Mouse (Mus musculus): ENCODE data around the gene Efna4. TPM values are rescaled to one million over a fixed set of nuclear protein-coding genes. Genes with fewer than 3 reads are reported as not detected.

Gene Efna4
- total RNA-seq, 1 experiment from 2014 or later, result not detected

DNA sequence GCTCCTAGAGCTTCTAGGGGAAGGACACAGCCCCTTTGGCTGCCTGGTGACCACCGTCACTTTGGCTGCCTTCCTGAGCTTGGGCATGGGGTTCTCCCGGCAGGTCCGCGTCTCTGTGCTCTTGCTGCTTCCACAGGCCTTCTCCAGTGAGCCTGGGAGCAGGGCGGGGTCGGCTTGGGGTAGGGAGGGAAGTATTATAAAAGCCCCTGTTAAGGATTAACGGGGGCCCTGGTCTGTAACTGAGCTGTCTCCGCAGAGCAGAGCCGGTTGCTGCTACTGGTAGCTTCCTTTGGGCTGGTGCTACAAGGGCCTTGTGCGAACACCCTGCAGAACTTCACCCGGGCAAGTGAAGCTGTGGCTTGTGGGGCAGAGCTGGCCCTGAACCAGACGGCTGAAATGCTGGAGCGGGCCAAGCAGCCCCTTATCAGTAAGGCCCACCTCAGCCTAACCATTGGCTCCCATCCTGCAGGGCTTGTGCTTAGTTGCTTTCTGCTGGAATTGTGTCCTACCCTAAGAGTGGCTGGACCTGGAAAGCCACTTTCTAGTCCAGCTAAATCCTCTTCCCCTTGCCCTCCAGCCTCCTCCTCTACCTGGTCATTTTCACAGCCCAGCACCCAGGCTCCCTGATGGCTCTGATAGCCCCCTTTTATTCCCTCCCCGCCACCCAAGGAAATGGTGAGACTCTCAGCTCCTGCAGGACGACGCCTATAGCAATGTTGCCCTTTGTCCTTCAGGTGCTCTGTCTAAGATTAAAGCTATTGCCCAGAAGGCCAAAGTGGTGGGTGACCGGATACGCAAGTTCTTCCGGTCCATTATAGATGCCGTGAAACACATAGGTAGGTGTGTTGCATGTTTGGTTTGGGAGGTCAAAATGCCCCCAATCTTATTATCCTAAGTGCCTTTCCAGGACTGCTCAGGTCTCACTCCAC lies 27.9 kb upstream of the Efna4 start:
- ATAC-seq (ENCODE audit: extremely low read depth, insufficient number of reproducible peaks, low FRiP score, poor library complexity, severe bottlenecking), result no peak

DNA sequence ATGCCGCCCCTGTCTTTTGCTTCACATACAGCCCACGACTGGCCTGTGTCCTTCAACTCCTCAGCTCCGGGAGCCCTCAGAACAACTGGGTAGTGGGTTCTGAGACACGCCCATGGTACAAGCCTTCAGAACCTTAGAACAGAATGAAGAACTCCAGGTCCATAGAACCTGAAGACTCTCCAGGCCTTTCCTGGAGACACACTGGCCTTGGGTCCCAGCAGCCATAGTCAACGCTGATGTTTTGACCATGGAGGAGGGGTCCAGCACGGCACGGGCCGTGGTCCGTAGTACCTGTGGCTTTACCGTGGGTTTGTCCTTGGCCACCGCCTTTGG lies 27.3 kb upstream of the Efna4 start, which contains the start of gene Dcst1:
Gene Dcst1, minus strand, starts transcription at position 101 of the 333 bp plus-strand sequence.
- no peak for ATAC-seq (ENCODE audit: extremely low read depth, insufficient number of reproducible peaks, low FRiP score, poor library complexity, severe bottlenecking)

DNA sequence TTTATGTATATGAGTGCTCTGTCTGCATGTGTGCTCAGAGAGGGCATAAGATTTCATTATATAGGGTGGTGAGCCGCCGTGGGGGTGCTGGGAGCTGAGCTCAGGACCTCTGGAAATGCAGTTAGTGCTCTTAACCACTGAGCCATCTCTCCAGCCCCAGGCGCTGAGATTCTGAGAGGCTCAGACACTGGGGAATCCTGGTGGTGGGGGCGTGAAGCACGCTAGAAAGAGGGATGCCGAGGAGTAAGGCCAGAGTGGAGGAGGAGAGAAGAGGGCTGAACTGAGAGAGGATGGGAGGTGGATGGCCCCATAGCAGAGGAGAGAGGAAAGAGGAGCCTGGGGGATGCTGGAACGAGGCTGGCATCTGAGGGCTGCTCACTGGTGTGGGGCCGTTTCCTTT lies 26.8 kb upstream of the Efna4 start:
- no peak for ATAC-seq (ENCODE audit: extremely low read depth, insufficient number of reproducible peaks, low FRiP score, poor library complexity, severe bottlenecking)

DNA sequence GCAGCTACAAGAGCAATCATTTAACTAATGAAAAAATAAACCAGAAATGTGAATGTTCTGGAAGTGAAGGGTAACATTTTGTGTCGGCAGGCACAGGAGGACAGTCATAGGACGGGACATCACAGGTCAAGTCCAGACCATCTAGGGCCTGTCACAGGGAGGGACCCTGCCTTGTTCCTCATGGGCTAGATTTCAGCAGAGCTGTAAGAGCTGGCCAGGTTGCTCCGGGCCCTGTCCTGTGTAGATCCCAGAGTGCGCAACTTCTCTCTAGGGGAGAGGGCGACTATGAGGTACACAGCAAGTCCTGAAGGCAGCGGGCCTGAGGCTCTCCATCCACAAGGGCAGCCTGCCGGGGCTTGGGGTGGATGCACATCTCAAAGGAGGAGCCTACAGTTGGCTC lies 23.8 kb upstream of the Efna4 start, which contains the start of gene Dcst2:
Gene Dcst2, plus strand, starts transcription at position 301 of the 400 bp plus-strand sequence.
- no peak for ATAC-seq (ENCODE audit: extremely low read depth, insufficient number of reproducible peaks, low FRiP score, poor library complexity, severe bottlenecking)

DNA sequence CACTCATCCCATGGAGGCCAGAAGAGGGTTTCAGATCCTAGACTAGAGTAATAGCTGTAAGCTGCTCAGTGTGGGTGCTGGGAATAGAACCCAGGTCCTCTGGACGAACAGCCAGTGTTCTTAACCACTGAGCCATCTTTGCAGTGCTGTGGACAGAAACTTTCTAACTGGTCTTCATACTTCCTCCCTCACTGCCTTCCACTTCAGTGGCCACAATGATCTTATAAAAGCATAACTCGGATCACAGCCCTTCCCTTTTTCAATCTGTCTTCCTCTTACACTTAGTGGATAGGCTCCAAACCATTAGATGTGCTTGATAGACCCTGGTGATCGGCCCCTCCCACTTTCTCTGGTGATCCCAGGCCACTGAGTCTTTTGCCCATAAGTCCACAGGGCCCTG lies 22.4 kb upstream of the Efna4 start:
- ATAC-seq (ENCODE audit: extremely low read depth, insufficient number of reproducible peaks, low FRiP score, poor library complexity, severe bottlenecking), result no peak

DNA sequence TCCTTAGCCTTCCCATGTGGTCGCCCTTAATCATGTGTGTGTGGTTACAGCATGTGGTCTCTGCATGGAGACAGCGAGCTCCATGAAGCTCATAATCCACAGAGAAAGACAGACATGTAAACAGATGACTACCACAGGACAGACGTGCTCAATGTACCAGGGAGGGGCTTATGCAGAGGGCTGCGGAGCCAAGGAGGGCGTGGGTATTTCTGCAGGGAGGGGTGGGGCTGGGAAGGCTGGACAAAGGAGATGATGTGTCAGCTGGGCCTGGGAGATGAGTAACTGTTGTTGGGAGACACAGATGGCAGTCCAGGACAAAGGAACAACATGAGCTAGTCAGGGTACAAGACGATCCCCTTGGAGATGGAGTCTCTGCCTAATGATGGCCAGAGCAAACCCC lies 21.8 kb upstream of the Efna4 start:
- ATAC-seq (ENCODE audit: extremely low read depth, insufficient number of reproducible peaks, low FRiP score, poor library complexity, severe bottlenecking), result no peak

DNA sequence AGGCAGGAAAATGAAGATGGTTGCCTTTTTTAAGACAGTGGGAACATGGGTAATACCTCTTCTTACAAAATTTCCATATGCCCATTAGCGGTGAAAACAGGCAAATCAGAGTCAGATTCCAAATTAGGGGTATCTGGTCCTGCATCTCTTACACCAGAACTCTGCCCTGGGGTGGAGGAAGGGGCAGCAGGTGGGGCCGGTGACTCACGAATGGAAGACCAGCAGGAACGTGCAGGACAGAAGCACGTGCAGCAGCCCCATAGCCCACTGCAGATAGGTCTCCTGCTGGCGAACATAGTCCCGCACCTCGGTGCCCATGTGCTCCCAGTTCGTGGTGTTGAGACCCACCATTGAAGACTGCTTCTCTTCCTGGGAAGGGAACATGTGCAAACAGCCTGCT lies 18.2 kb upstream of the Efna4 start:
- ATAC-seq (ENCODE audit: extremely low read depth, insufficient number of reproducible peaks, low FRiP score, poor library complexity, severe bottlenecking), result no peak

DNA sequence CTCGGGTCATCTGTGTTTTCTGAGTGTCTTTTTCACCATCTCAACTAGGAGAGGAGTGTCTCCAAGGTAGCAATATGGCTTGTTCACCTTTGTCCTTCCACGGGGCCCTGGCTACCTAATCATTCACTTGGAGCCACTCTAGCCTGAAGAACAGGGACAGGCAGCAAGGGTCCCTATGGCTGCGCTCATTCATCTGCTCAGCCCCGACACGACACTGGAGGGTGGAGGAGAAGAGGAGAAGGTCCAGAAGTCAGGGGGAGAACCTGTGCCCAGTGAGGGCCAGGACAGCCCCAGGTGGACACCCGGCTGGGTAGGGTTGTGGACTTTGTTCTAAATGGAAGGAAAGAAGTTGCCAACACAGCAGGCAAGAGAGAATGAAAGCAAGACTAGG lies 17.7 kb upstream of the Efna4 start:
- ATAC-seq (ENCODE audit: extremely low read depth, insufficient number of reproducible peaks, low FRiP score, poor library complexity, severe bottlenecking), result no peak

DNA sequence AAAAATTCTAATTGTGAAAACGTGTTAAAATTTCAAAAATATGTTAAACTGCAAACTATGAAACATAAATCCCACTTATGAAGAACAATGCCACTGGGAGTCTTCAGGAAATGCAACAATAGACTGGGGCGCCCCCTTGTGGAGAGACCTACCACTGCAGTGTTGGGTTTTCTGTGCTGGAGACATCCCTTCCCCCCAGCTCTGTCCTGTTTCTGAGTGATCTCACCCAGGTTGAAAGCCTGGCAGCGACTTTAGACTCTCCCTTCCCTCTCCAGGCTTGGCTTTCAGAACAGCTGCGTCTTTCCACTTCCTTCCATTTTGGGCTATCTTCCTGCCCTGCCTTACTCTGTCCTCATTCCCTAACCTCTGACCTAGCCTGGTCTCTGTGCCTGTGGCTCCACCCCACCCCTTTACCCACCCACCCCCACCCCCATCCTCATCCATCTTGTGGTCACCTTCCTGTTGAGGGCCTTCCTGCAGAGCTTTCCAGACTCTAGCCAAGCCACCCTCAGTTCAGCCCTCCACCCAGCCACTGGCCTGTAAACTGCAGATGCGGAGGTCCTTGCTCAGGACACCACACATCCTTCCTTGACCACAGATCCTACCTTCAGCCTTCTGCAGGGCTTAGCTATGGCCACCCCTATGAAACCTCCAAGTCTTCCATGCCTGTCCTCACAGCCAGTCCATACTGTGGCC lies 17.1 kb upstream of the Efna4 start:
- ATAC-seq (ENCODE audit: extremely low read depth, insufficient number of reproducible peaks, low FRiP score, poor library complexity, severe bottlenecking), result no peak

DNA sequence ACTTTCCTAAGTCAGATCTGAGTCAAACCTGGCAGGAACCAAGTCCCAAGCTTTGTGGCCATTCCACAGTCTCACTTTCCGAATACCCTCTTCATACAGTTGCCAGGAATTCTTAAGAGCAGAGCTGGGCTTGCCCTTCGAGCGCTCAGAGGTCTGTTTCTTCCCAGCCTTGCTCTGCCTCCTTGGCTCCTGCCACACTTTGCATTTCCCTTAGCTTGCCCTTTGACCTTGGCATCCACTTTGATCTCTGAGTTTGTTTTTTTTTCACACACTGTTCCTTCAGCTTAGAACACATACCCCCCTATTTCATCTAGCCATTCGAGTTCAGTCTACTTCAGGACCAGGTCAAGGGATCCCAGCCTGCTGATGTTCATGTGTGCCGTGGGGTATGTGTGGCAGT lies 13.4 kb upstream of the Efna4 start:
- no peak for ATAC-seq (ENCODE audit: extremely low read depth, insufficient number of reproducible peaks, low FRiP score, poor library complexity, severe bottlenecking)

DNA sequence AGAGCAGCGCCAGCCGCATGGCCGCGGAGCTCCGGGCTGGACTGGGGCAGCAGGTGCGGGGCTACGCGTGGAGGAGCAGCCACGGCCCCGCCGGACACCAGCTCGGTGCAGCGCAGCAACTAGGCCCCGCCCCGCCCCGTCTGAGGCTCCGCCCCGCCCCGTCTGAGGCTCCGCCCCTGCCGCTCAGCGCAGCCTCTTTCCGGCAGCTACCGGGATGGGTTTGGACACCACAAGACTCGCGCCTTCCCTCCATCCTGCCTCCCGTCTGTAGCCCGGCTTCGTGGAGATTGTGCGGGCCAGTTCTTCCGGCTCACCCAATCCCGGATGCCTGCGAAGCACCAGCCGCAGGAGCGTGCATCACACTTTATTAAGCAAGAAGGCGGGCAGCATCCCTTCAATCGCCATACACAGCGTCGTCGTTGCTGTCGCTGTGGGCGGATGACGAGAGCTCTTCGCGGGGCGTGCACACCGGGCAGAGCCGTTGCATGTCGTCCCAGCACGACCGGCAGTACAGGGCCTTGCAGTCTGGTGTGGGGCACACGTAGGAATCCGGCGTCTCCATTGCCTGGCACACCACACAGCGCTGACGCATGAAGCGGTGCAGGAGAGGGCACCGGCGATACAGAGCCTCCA lies 12.2 kb upstream of the Efna4 start, which contains the start of gene Adam15:
Gene Adam15, minus strand, starts transcription at position 128 of the 633 bp plus-strand sequence.
- peak; percentile 61 for ATAC-seq (ENCODE audit: extremely low read depth, insufficient number of reproducible peaks, low FRiP score, poor library complexity, severe bottlenecking)

DNA sequence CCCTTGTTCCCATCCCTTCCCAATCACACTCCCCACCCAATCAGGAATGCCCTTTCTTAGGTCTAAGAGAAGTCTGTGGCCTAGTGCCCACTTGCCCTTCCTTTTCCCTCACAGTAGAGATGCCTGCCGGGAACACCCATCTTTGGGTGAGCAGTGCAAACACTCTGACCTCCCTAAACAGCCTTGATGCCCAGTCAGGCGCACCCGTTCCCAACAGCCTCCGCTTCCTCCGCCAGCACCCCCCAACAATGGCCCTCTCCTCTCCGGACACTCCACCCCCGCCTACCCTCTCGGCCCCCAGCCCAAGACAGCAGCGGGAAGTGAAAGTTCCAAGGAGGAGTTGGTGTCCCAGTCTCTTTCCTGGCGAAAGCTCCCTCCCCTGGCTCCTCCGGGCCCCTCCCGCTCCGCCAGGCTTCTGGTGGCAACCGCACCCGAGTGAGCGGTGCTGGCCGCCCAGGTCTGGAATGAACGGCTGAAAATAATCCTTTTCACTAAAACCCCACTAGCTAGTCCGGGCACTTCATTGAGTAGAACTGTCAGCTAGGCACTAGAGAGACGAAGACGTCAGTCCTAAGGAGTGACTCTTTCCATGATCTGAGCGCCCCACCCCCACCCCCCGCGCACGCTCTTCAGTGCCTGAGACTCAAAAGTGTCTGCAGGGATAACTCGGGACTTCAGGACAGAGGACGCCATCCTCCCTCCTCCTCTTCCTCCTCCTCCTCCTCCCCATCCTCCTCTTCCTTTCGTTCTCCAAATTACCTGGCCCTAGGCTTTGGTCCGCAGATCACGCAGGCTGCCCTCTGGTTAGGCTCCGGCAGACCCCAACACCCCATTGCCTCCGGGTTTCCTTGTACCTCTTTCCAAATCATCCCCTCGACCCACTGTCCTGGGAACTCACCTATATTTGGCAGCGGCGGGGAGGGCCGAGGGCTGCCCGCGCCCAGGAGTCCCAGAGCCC lies 11.4 kb upstream of the Efna4 start:
- ATAC-seq (ENCODE audit: extremely low read depth, insufficient number of reproducible peaks, low FRiP score, poor library complexity, severe bottlenecking), result no peak

DNA sequence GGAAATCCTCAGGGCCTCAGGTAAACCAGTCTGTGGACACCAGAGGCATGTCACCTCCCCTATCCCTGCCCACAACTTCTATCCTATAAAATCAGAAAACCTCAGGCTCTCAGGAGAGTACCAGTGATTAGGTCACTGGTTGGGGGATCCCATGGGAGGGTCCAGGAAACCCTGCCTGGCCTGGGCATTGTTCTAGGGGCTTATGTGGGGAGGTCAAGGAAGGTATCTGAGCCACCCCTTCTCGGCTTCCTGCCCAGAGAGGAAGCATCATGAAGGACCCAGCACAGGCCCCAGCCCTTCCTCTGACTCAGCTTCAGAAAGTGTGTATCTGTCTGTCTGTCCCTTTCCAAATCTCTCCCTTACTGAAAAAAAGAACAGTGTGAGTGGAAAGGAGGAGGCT lies 10.1 kb upstream of the Efna4 start:
- ATAC-seq (ENCODE audit: extremely low read depth, insufficient number of reproducible peaks, low FRiP score, poor library complexity, severe bottlenecking), result no peak

DNA sequence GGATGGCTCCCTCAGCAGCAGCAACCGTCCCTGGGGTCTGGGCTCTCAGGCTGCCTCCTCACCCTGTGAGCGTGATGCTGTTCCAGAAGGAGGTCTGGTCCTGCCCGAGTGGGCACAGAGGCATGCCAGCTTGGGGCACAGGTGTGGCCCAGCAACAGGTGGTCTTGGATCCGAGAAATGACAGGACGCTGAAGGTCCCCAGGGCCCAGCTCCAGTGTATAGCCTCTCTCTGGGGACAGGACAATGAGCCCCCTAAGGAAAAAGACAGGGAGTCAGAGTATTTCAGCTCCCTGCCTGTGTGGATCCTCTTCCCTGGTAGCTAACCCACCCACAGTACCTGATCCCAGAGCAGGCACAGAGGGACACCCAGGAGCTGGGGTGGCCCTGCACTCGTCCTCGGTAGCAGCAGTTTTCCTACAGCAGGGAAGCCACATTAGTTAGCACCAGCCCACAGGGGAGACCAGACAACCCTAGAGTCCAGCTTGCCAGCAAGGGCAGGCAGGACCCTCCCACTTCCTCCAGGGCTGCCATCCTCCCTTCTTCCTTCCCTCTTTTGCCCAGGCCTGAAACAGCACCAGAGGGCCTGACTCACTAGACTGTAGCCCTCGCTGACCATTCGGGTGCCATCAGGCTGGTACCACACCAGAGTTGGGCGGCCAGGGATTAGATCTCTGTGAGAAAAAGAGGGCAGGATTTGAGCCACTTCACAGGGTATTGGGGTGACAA lies 9.2 kb upstream of the Efna4 start:
- ATAC-seq (ENCODE audit: extremely low read depth, insufficient number of reproducible peaks, low FRiP score, poor library complexity, severe bottlenecking), result no peak

DNA sequence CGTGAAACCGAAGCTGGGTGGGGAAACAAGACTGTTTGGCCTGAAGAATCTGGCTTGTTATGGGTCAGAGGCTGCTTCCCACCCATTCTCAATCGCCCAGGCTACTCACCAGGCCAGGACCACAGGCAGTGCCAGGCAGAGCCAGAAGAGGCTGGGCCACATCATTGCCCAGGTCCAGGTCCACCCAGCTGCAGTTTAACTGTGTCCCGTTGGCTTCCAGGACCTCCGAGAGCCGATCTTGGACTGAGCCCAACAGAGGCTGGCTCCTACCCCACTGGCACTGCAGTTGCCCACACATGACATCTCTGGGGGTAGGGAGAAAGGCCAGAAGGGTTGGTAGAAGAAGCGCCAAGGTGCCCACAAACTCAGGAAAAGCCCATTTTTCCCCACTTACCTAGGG lies 5.5 kb upstream of the Efna4 start:
- ATAC-seq (ENCODE audit: extremely low read depth, insufficient number of reproducible peaks, low FRiP score, poor library complexity, severe bottlenecking), result no peak

DNA sequence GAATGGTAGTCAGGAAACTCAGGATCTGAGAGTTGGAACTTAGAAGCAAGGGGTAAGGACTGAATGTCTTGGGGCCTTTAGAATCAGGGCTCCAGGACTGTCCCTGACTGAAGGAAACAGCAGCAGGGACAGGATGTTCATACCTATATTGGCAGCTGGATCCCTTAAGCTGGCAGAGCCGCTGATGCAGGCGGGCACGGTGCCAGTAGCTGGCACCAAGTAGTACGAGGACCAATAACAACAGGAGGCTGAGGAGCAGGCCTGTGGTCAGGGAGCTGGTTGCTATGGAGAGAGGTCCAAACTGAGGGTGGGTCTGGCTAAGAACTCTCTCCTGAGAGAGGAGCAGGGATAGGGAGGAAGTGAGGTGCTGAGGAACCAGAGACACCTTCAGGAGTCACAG lies 4.0 kb upstream of the Efna4 start:
- ATAC-seq (ENCODE audit: extremely low read depth, insufficient number of reproducible peaks, low FRiP score, poor library complexity, severe bottlenecking), result no peak

DNA sequence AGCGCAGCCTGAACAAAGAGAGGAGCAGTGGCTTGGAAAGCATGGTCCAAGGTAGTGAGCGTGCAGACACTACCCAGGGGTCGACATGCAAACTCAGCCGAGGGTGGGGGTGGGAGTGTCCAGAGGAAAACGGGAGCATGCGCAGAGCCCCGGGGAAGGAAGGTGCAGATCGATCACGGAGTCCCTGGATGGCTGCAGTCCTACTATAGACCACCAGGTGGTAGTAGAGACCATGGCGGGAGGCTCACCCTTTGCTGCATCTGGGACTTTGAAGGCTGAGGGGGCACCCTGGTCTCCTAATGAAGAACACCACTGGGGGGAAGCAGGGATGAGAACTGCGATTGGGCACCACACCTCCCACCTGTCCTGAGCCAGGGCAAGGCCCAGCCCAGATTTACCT lies 2.6 kb upstream of the Efna4 start:
- peak; percentile 52; the same call in 1 of the 2 replicates for ATAC-seq (ENCODE audit: extremely low read depth, insufficient number of reproducible peaks, low FRiP score, poor library complexity, severe bottlenecking)

DNA sequence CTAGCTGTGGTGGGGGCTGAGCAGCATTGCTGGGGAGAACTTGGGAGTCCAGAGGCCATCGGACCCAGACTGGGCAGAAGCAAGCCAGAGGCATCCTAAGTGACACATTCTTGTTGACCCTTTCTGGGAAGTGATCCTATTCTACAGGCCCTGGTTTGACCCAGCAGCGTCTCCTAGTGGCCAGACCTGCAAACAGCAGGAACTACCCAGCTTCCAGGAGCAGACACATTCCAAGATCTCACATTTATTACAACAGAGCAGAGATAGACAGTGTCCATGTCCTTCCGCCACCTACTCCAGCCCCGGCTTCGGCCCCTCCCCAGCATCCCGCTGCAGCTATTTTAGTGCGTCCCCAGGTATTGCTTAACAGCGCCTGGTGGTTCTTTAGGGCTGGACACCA lies 1.6 kb upstream of the Efna4 start:
- no peak for ATAC-seq (ENCODE audit: extremely low read depth, insufficient number of reproducible peaks, low FRiP score, poor library complexity, severe bottlenecking)

Data from neutrophil, adult 5-6 weeks (primary cell).